Mouse (Mus musculus) left cerebral cortex, postnatal 10 days (tissue): Measurements from ENCODE around the gene Dnah5. TPM values are rescaled to one million over a fixed set of nuclear protein-coding genes. Genes with fewer than 3 reads are reported as not detected.
"Not testable (repeated sequence)": the region's sequence is repeated elsewhere in the genome, so short reads cannot be mapped to it uniquely, and the experiment has no call there.

ENCODE experiments used
- DNase-seq, 2 experiments: peaks; one replicate each; pipeline ENCODE4 v3.0.0; 2021 to 2022; ENCODE audit warnings: low spot score in 2 of 2, mixed read lengths in 1 of 2; ENCODE audit errors: extremely low spot score in 1 of 2
- intact Hi-C: fragments of 180-260 bp; cut with DNase I; formaldehyde crosslinking; loops from one replicate; pipeline ENCODE4 v1.15.1; 2025
- total RNA-seq, 2 experiments: library from RNA; stranded (reverse); gene quantifications; 2 replicates each; pipeline ENCODE4 v1.2.3; 2021

The Dnah5 gene
- total RNA-seq, 2 experiments from 2014 or later = 4.3 to 5.4 TPM

DNA sequence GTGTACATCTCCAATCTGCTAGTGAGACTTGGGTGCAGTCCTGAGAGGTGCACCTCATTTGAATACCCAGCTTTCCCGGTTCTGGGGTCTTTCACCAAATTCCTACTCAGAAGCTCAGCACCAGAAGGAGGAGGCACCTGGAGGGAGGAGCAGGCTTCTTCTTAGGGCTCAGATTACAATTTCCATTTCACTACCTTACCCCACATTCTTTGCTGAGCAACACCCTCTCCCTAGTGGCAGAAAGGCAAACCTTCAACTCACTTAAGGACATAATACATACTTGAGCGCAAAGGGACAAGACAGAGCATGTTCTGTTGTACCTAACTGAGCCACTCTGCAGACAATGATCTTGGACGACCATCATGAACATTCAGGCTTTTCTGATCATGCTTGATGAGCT lies 23.8 kb downstream of the Dnah5 start:
- no peak for DNase-seq
- intact Hi-C loops = no loop called here

DNA sequence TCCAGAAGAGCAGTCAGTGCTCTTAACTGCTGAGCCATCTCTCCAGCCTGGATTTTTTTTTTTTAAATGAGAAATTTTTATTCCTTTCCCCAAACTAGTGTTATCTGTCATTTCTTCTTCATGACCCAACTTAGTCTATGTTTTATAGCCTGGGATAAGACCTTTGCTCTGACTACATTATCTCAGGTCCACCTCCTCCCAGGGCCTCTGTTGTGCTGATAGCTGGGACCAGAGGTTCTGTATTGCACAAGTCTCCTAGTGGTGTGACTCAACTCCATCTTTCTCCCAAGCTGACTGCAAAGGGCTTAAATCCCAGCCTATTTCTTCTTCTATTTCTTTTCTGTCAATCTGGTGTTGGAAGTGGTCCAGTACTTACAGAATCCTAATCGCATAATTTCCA lies 56.7 kb downstream of the Dnah5 start:
- DNase-seq = no peak
- intact Hi-C loops = no loop called here

DNA sequence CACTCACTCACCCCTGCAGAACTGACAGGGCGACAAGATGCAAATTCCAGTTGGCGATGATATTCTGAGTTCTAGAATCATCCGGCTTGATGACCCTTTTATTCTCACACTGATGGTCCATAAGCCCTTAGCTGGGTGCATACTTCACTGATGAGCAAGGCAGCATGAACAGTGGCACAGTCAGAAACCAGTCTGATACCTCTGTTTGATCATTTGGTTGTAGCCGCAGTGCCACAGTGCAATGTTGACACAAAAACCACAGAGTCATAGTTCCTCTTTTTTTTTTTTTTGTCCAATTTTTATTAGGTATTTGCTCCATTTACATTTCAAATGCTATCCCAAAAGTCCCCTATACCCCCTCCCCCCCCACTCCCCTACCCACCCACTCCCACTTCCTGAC lies 95.9 kb downstream of the Dnah5 start:
- DNase-seq = no peak
- intact Hi-C loops = no loop called here

DNA sequence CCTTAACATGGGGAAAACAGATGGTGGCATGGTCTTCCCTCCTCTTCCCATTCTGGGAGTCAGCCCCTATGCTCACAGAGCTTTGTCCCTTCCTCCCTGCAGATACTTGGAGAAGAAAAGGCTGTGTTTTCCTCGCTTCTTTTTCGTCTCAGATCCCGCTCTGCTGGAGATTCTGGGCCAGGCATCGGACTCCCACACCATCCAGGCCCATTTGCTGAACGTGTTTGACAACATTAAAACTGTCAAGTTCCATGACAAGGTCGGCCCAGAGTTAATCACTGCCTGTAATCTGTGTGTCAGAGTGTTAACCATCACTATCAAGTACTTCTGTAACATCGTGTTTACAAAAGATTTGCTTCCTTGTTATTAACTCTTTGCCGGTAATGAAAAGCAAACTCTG lies 103.6 kb downstream of the Dnah5 start:
- intact Hi-C loops = no loop called here
- no peak for DNase-seq

DNA sequence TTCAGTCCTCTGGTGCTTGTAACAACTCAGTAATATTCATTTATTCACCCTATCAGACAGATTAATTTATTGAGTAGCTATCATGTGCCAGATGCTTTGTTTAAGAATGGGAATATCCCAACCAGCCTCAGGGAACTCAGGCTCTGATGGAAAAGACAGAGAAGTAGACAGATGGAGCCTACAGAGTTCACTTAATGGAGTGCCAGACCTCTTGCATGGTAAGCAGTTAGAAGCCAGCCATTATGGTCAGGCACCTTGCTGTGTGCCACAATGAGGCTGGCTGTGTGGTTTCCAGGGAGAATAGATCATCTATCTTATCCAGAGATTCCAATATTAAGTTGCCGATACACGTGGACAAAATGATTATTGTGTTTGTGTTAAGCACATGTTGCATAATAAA lies 104.3 kb downstream of the Dnah5 start:
- intact Hi-C loops = no loop called here
- DNase-seq = no peak

DNA sequence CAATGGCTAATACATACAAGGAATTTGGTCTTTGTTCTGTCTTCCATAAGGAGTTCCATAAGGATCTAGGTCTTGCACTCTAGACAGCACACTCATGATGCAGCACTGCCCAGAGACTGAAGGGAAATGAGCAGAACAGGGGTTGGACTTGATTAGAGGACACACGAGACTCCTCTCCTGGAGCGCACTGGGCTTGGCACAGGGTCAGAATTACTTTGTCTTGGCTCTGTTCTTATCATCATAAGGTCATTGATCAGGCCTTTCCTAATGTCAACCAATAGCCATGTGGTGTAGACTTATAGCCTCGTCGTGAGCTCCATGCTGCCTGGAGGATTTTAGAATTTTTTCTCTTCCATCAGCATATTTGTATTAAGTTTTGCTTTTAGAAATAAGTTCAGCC lies 107.0 kb downstream of the Dnah5 start:
- intact Hi-C loops = no loop called here
- DNase-seq = no peak

DNA sequence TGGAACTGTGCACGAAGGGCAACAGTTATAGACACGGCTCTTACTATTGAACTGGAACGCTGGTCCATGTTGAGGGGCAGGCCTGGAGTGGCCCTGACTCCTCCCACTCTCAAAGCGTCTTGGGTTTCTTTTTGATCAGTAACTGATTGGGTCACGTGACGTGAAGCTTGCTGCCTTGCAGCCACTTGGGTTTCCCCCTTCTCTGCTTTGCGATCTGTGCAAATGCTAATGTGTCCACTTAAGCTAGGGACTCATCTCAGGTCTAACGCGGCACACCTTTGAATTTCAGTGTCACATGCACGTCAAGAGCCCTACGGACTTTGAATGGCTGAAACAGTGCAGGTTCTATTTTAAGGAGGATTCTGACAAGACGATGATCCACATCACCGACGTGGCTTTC lies 109.9 kb downstream of the Dnah5 start:
- intact Hi-C loops = no loop called here
- DNase-seq = no peak

DNA sequence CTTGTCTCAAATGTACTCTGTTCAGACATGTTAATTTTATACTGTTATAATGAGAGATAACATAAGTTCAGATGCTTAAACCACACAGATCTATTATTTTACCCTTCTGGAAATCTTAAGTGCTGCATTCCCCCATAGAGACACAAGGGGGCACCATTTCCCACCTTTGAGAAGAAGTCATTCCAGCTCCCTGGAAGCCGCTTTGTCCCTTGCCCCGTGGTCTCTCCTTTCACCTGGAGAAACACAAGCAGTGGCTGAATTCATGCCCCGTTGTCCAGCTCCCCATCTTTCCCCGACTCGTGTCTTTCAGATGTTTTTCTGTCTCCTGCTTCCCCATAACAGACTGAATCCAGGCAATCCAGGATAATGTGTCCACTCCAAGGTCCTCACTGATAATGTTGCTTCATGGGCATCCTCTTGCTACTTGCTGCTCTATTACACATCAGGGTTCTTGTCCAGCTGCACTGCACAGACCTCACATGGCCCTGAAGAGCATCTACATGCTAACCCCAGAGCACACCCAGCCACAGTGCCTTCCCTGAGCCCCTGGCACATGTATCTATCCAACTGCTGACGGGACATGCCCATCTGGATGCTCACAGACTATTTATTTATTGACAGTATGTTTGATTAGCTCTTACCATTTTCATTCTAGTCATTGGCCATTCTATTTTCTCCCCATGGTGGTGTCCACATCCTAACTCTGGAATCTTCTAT lies 112.4 kb downstream of the Dnah5 start:
- peak; percentile 36 to 43 for DNase-seq
- intact Hi-C loops = no loop called here

DNA sequence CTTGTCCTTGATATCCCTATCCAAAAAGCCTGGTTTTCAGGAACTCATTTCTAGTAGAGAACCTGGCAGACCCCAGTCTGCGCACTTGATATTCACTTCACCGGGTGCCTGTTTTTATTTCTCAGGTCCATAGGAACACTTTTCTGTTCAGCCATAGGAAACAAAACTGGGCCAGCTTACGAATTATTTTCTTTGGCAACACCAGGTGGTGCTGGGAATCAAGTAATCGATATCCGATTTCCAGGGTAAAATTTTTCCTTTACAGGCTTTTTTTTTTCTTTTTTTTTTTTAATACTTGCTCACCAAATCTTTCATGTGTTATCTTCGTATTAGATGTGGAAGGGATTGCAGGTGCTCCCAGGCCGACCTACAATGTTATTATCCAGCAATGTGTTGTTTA lies 119.0 kb downstream of the Dnah5 start:
- intact Hi-C loops = no loop called here
- DNase-seq = no peak

DNA sequence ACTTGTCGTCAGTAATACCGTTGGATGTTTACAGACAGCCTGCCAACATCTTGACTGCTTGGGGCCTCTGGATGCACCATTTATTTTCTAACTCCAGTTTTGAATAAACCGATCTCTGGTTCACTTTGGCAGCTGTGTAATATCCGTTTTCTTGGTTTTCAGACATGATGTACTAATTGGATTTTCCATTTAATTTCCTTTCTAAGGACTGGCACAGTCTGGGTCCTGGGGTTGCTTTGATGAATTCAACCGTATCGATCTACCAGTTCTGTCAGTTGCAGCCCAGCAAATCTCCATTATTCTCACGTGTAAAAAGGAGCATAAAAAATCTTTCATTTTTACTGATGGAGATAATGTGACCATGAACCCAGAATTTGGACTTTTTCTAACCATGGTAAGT lies 123.4 kb downstream of the Dnah5 start:
- intact Hi-C loops = no loop called here
- DNase-seq = no peak

DNA sequence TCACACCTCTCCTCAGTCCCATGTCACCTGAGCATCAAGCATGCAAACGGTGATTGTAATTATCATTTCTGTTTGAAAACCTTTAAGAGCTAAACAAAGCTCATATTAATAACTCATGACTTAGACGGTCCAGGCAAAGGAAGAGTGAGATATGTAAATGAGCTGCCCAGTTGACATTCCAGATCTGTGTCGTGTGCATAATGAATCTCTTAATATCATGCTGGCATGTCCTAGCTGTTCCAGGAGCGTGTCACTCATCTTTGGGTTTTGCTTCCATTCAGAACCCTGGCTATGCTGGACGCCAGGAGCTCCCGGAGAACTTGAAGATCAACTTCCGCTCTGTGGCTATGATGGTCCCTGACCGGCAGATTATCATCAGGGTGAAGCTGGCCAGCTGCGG lies 123.9 kb downstream of the Dnah5 start:
- no peak for DNase-seq
- intact Hi-C loops = no loop called here

DNA sequence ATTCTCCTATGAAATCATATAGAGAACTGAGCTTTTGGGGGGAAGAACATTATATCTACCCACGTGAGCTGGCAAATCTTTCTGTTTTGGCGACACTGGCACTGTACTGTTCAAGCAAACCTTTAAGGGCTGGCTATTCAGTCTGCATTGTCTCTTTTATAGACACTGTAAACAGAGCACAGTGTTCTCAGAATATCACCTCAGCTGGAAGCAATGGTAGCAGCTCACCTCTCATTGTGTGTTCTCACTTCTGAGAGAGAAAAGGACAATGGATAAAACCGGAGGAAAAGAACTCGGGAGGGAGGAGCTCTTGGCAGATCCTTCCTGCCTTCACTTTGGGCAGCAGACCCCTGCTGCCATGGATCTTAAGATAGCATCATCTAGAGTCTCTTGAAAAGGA lies 137.6 kb downstream of the Dnah5 start:
- DNase-seq = no peak
- intact Hi-C loops = no loop called here

DNA sequence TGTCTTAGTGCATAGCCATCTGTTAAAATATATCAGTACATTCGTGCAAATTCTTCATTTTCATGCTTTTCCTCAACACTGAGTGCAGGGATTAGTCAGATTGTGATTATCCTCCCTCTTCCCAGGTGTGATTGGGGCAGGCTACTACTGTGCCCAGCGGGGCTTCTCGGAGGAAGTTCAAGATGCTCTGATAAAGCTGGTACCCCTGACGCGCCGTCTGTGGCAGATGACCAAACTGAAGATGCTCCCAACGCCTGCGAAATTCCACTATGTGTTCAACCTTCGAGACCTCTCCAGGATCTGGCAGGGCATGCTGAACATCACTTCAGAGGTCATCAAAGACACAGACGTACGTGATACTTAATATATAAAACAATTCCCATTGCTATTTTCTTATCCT lies 164.0 kb downstream of the Dnah5 start:
- no peak for DNase-seq

DNA sequence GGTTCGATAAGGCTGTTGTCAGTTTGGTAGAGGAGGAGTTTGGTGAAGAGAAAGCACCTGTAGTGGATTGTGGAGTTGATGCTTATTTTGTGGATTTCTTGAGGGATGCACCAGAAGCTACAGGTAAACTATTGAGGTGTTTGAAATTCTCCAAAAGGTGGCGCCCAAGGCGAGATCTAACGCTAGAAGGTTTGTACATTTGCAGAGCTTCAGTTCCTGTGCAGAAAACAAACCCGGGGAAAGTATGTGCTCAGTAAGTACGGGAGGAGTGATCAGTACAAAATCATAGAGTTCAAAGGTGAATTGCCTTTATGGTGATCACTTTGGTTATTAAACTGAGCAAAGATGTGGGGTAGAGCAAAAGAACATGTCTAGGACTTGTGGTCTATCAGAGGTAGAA lies 166.9 kb downstream of the Dnah5 start:
- intact Hi-C loops = no loop called here
- no peak for DNase-seq

More for the DNA sequence above, 164.0 kb downstream of the Dnah5 start:
- intact Hi-C loops = no loop called here

DNA sequence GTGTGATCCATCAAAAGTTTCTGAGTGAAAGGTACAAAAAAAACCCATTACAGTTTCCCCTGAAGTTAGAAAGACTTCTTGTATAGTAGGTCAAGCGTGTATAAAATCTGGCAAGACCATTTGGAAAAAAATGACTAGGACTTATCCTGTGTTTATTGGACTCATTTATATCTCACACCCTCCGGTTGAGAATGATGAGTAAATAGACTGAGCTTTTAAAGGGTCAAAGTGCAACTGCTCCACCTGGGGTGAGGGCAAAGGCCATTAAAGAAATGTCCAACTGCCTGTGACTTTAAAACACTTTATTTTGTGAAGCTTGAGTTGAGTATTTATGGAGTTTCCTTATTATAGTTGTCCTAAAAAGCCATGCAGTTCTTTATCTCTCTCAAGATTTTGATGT lies 168.0 kb downstream of the Dnah5 start:
- intact Hi-C loops = no loop called here
- DNase-seq = no peak

DNA sequence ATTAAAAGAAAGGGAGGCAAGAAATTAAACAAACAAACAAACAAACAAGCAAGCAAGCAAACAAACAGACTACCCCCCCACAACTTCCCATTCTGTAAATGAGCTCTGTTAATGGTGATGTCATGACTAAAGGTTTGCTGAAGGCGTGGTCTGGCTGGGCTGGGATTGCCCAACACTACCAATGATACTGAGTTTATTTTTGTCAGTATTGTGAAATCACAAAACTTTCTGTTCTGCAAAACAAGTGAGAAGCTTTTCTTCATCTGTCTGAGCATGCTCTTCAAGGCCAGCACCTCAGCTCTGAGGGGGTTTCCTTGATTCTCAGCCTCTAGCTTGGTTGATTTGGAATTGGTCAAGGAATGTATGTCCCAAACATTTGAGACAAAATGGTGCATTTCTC lies 170.8 kb downstream of the Dnah5 start:
- intact Hi-C loops = no loop called here
- no peak for DNase-seq

DNA sequence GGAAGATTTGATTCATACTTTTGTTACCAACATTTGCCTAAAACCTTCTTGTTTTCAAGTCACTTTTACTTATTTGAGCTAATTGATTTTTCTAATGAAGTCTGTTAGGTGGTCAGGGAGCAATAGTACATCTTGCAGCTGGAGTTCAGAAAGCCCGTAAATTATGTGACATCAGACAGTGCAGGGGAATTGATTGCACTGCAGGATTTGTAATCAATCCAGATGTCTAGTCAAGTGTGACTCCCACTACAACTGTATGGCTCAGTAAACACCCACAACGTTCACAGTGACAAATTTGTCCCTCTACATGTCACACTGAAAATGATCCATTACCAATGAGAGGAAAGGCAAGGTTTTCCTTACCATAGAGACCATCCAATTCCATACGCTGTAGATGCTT lies 177.4 kb downstream of the Dnah5 start:
- intact Hi-C loops = no loop called here
- no peak for DNase-seq

DNA sequence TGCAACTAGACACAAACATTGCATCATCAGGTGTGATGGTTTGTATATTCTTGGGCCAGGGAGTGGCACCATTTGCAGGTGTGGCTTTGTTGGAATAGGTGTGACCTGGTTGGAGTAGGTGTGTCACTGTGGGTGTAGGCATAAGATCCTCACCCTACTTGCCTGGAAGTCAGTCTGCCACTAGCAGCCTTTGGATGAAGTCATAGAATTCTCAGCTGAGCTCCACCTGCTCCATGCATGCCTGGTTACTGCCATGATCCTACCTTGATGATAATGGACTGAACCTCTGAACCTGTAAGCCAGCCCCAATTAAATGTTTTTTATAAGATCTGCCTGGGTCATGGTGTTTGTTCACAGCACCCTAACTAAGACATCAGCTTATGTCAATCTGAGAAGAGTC lies 190.2 kb downstream of the Dnah5 start:
- DNase-seq, intact Hi-C loops: not testable (repeated sequence)

DNA sequence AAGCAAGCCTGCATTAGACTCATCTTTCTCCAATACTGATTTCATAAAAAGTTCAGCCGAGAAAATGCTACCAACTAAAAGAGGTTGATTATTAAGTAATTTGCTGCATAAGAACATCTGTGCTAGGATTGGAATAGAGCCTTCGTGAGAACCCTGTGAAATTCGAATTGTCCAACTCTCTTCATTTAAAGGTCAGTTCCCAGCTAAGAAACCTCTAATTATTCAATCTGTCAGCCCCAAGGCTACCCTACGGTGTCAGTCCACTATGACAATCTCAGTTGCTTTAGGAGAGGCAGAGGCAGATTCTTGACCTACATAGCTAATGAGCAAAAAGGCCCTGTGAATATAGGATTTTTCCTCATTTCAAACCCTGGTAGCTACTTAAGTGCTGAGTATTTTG lies 191.9 kb downstream of the Dnah5 start:
- intact Hi-C loops = no loop called here

DNA sequence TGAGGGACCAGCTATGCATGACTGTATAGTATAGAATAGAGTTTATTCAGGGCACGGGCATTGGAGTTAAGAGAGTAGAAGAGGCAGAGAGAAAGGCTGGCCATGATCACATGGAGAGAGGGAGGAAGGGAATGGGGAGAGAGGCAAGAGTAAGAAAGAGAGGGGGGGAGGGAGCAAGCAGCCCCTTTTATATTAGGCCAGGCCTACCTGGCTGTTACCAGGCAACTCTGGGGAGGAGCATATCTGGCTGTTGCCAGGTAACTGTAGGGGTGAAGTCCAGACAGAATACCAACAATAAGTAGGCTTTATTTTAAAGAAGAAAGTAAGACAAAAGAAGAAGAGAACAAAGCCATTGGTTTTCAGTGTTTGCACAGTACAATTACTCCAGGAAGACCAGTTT lies 194.9 kb downstream of the Dnah5 start:
- intact Hi-C loops = no loop called here
- no peak for DNase-seq

More for the DNA sequence above, 191.9 kb downstream of the Dnah5 start:
- no peak for DNase-seq

DNA sequence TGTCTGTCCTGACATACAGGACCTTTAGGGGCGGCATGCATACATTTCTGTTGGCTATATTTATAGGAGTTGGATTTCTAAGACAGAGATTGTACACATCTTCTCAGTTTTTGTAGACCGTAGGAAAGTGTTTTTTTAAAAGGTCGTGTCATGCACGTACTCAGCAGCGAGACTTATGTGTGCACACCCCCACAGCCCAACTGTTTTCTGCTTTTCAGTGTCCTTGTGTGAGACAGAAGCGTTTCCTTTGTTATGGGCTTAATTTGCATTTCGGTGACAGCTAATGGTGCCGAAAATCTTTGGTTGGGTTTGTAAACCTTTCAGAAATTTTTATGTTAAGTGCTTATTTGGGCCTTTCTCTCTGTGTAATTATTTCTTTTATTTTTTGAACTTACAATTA lies 195.7 kb downstream of the Dnah5 start:
- no peak for DNase-seq
- intact Hi-C loops = no loop called here
